Mouse (Mus musculus) spleen, adult 2 months (tissue): ENCODE data around the gene Olfr47. TPM values are rescaled to one million over a fixed set of nuclear protein-coding genes. Genes with fewer than 3 reads are reported as not detected.
A peak's percentile ranks its signal among the peaks of the same experiment; 100 is the strongest.

Source experiments
- DNase-seq, 2 experiments: peaks; one replicate each; pipeline versions ENCODE4 v3.0.0 to v3.0.0-alpha.2; 2012 to 2021; ENCODE audit warnings: low spot score in 2 of 2, low read depth in 1 of 2
- H3K27ac ChIP-seq: fragments of 200-500 bp; 2 replicates; pipeline ENCODE4 v1.5.1; 2012; ENCODE audit warnings: low read length, inconsistent platforms; ENCODE audit not compliant: insufficient read depth
- H3K27me3 ChIP-seq: fragments of 200-500 bp; 2 replicates; pipeline ENCODE4 v1.6.1; 2012; ENCODE audit warnings: mild to moderate bottlenecking, moderate library complexity, low read length, inconsistent platforms; ENCODE audit not compliant: control insufficient read depth, insufficient read depth
- H3K36me3 ChIP-seq: fragments of 200-500 bp; 2 replicates; pipeline ENCODE4 v1.6.1; 2012; ENCODE audit warnings: mild to moderate bottlenecking, low read length, inconsistent platforms; ENCODE audit not compliant: control insufficient read depth, insufficient read depth
- H3K4me1 ChIP-seq: fragments of 200-500 bp; 2 replicates; pipeline ENCODE4 v1.6.1; 2011; ENCODE audit warnings: inconsistent platforms; ENCODE audit not compliant: control insufficient read depth, insufficient read depth, insufficient read length
- H3K4me3 ChIP-seq: fragments of 200-500 bp; 2 replicates; pipeline ENCODE4 v1.5.1; 2011; ENCODE audit warnings: mild to moderate bottlenecking, inconsistent platforms; ENCODE audit not compliant: insufficient read depth, insufficient read length; ENCODE audit errors: extremely low read depth
- CTCF ChIP-seq: fragments of 200-500 bp; IDR thresholded peaks from 2 replicates; pipeline ENCODE4 v1.5.1; 2011; ENCODE audit warnings: mild to moderate bottlenecking, inconsistent platforms; ENCODE audit not compliant: insufficient read depth, insufficient read length, insufficient replicate concordance; ENCODE audit errors: extremely low read depth
- POLR2A ChIP-seq: fragments of 200-500 bp; IDR thresholded peaks from 2 replicates; pipeline ENCODE4 v1.6.1; 2011; ENCODE audit warnings: low read depth, low read length, inconsistent platforms
- WGBS: fragments of 180-500 bp; shearing (Covaris S2); methylation state at CpG from one replicate; pipeline ENCODE4 v1.1.7; 2018; 5-methylcytosine and 5-hydroxymethylcytosine counted together
- polyA plus RNA-seq: library from polyadenylated mRNA; depleted of rRNA; stranded (reverse); fragments of >200 nt; gene quantifications from 2 replicates; pipeline ENCODE4 v1.2.3, GENCODE M21; 2012

Gene Olfr47
- polyA plus RNA-seq, 1 experiment, result not detected

GRCm38 (mm10) chr6:43247396-43247795 lies 16.1 kb downstream of the Olfr47 start:
- H3K4me3 ChIP-seq, result no peak overlapping the region
- no peak for TF ChIP-seq CTCF
- no peak for TF ChIP-seq POLR2A
- H3K36me3 ChIP-seq, result no peaks in the 10 kb centered on the region
- 69% methylated on average over 3 of the region's 3 CpGs for WGBS
- no peak for DNase-seq
- no peaks in the 10 kb centered on the region for H3K4me1 ChIP-seq
- no peak overlapping the region for H3K27ac ChIP-seq
- H3K27me3 ChIP-seq, result no peaks in the 10 kb centered on the region

- Histone ChIP-seq H3K4me1 (no peaks in the 10 kb centered on the region), H3K27ac (no peak overlapping the region), H3K36me3 (no peaks in the 10 kb centered on the region), H3K4me3 (no peak overlapping the region), H3K27me3 (no peaks in the 10 kb centered on the region)
- TF ChIP-seq CTCF (no peak), POLR2A (no peak)
- DNase-seq, result no peak
- WGBS, result 49% methylated on average over 1 of the region's 1 CpGs
Measured at GRCm38 (mm10) chr6:43252994-43253393, 21.7 kb downstream of the Olfr47 start.

GRCm38 (mm10) chr6:43254193-43254926 lies 23.0 kb downstream of the Olfr47 start:
- Histone ChIP-seq H3K4me1 (no peaks in the 10 kb centered on the region), H3K27me3 (no peaks in the 10 kb centered on the region), H3K27ac (no peak overlapping the region), H3K4me3 (no peak overlapping the region), H3K36me3 (no peaks in the 10 kb centered on the region)
- no peak for TF ChIP-seq CTCF
- TF ChIP-seq POLR2A, result no peak
- DNase-seq, result no peak
- 86% methylated on average over 7 of the region's 7 CpGs for WGBS

- H3K4me1 ChIP-seq, result no peaks in the 10 kb centered on the region; the same call in 1 of the 2 replicates
- WGBS, result 22% methylated on average over 2 of the region's 2 CpGs
Measured at GRCm38 (mm10) chr6:43260756-43261155, 29.4 kb downstream of the Olfr47 start.

GRCm38 (mm10) chr6:43265363-43266041 lies 34.2 kb downstream of the Olfr47 start, which contains the start of gene Arhgef5:
TSS of gene Arhgef5 (plus strand) at chr6:43265582.
- 1% methylated on average over 45 of the region's 48 CpGs for WGBS

More at GRCm38 (mm10) chr6:43260756-43261155, 29.4 kb downstream of the Olfr47 start:
- TF ChIP-seq CTCF, result no peak
- no peak for TF ChIP-seq POLR2A
- DNase-seq, result no peak
- Histone ChIP-seq H3K27ac (no peak overlapping the region), H3K27me3 (peaks cover 6% of the 10 kb centered on the region; the same call in 1 of the 2 replicates), H3K36me3 (no peaks in the 10 kb centered on the region), H3K4me3 (no peak overlapping the region)

GRCm38 (mm10) chr6:43266356-43266755 lies 35.0 kb downstream of the Olfr47 start:
- Histone ChIP-seq H3K27me3 (peaks cover 7% of the 10 kb centered on the region; the same call in 1 of the 2 replicates), H3K27ac (no peak overlapping the region), H3K4me1 (no peaks in the 10 kb centered on the region; the same call in none of the 2 replicates), H3K4me3 (peak overlapping the region; percentile 57; the same call in 1 of the 2 replicates), H3K36me3 (no peaks in the 10 kb centered on the region)
- 4% methylated on average over 8 of the region's 8 CpGs for WGBS
- TF ChIP-seq POLR2A, result no peak
- TF ChIP-seq CTCF, result no peak
- DNase-seq, result no peak

More at GRCm38 (mm10) chr6:43265363-43266041, 34.2 kb downstream of the Olfr47 start, which contains the start of gene Arhgef5:
- Histone ChIP-seq H3K27ac (peak within 1 kb of the TSS; percentile 43; the same call in 1 of the 2 replicates), H3K4me3 (peak within 1 kb of the TSS; percentile 57), H3K4me1 (no peaks in the 10 kb centered on the region; the same call in none of the 2 replicates), H3K27me3 (peaks cover 7% of the 10 kb centered on the region; the same call in 1 of the 2 replicates), H3K36me3 (no peaks in the 10 kb centered on the region)
- TF ChIP-seq CTCF, result no peak
- TF ChIP-seq POLR2A, result no peak
- no peak for DNase-seq

- H3K36me3 ChIP-seq, result no peaks in the 10 kb centered on the region
- DNase-seq, result no peak
- no peaks in the 10 kb centered on the region for H3K4me1 ChIP-seq
- H3K27me3 ChIP-seq, result no peaks in the 10 kb centered on the region
- H3K4me3 ChIP-seq, result no peak overlapping the region
- TF ChIP-seq CTCF (no peak), POLR2A (no peak)
- H3K27ac ChIP-seq, result no peak overlapping the region
Measured at GRCm38 (mm10) chr6:43272597-43272996, 41.3 kb downstream of the Olfr47 start.
